Mouse (Mus musculus) layer of hippocampus, adult 11-12 months (tissue): Measurements from ENCODE around the gene Zdhhc6.
A peak's percentile ranks its signal among the peaks of the same experiment; 100 is the strongest.

Experiments
- DNase-seq: peaks from one replicate; pipeline ENCODE4 v3.0.0; 2022; ENCODE audit warnings: low spot score

Gene Zdhhc6

DNA sequence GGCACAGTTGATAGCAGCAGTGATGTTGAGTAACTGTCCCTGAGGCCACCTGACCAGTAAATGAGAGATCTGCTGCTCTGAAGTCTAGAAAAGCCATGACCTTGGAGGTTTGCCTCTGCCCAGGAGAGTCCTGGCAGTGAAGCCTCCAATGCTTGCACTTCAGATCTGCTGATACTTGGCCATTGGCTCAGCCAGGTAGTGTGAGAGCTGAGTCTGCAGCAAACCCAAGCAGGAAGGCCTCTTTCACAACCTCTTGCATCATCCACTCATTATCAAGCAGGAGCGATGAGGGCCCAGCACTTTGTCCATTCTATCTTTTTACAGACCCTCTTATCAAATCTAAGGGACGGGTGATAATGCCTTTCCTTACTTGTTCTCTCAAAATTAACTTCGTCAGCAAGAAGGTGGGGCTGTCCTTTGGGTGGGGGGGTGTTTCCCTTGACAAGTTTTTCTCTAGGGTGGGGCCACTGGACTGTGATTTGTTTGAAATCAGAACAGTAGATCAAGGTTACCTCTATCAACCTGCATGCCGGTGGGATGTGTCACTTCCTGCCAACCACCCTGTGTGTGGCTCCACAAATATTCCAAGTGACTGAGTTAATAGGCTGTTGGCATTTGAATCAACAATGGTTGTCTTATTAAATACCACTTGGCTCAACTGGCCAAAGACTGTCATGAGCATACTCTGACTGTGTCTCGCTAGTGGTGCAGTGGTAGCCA lies 58.0 kb downstream of the Zdhhc6 start:
- DNase-seq = no peak

DNA sequence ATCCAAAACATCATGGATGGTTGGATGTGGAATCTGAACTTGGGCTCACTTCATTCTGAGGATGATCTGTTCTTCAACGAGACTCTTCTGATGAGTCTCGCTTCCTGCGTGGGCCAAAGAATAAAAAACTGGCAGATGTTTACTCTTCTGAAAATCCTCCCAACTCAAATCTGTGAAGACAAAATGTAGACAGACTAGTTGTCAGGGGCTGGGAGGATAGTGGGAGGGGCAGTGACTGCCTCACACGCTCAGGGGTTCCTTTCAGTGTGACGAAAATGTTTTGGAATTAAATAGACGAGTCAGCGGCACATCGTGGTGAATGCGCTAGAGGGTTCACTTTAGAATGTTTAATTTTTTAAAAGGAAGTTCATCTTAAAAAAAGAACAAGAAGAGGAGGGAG lies 59.7 kb downstream of the Zdhhc6 start:
- DNase-seq = no peak

GRCm38 (mm10) chr19:55254513-55255016 lies 61.3 kb downstream of the Zdhhc6 start:
- DNase-seq = peak; percentile 41

DNA sequence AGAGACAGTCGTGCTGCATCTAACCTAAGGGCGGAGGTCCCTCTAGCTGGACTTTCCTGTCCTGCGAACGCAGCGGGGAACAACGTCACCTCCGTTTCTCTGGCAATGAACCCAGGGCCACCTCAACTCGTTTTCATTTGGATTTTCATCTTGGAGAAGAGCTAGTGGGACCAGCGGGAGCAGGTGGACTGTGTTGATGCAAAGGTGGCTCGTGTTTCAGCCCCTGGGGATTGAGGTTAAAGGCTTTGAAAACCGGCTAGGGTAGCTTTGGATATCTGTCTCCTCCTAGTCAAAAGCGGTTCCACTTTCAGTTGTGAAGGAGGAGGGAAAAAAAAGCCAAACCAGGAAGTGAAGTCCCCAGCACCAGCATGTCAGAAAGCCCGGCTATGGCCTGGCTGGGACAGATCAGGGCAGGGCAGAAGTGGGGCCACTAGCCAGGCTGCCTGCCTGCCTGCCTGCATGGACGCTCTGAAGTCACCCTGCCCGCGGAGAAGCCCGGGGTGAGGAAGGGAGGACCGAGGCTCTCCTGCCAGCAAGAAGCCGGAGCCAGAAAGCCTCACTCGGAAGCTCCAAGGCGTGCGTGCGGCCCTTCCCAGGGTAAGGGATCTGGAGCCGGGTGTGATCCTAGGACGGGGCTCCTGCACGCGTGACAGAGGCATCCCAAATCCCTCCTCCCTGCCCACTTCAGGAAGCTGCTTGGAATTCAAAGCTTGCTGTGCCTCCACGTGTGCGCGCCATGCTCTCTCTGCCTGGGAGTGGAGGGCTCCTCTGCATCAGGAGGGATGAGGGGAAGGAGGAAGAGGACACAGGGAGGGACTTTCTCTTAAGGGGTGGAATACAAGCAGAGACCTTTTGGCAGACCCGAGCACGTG lies 62.0 kb downstream of the Zdhhc6 start:
- peak; percentile 48 for DNase-seq

DNA sequence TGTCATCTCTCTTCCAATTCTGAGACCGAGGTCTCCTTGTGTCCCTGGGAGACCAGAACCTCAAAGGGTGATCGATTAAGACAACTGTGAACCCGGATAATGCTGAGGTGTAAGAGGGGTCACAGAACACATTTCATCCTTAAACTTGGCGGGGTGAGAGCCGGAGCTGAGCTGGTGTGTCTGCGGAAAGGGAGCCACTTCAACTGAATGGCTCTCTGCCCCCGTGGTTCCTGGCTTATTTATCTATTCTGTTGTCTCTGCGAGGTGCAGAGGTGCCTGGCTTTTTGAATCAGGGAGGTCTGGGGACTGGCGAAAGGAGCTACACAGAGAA lies 62.6 kb downstream of the Zdhhc6 start:
- DNase-seq = no peak

- DNase-seq = no peak
Observed at GRCm38 (mm10) chr19:55251383-55252124, 64.3 kb downstream of the Zdhhc6 start, which contains the start of gene Acsl5. Acsl5 (plus strand) TSS chr19:55251938.

GRCm38 (mm10) chr19:55250451-55250850 lies 65.4 kb downstream of the Zdhhc6 start:
- DNase-seq = no peak

GRCm38 (mm10) chr19:55247991-55248520 lies 67.8 kb downstream of the Zdhhc6 start:
- DNase-seq = no peak

DNA sequence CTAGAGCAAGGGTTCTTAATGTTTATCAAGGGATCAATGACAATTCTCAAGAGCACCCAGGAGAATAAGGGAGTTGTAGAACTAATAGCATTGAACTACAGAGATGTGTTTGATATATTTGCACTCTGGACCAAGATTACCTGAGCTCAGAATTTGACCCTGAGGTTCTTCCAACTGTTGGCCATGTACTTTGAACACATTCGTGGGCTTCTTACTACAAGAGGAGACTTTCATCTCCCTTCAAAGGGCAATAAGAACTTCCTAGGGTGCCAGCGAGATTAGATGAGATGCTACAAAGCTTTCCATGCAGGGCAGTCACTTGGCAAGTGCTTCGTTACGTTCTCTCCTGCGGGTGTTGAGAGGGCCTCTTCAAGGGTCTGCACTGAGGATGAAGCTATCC lies 68.3 kb downstream of the Zdhhc6 start:
- no peak for DNase-seq

GRCm38 (mm10) chr19:55244791-55245231 lies 71.0 kb downstream of the Zdhhc6 start:
- DNase-seq = peak; percentile 35

- DNase-seq = no peak
Observed at GRCm38 (mm10) chr19:55241186-55241645, 74.6 kb downstream of the Zdhhc6 start, which contains the start of gene Gucy2g. Gucy2g (minus strand) TSS chr19:55241236.

DNA sequence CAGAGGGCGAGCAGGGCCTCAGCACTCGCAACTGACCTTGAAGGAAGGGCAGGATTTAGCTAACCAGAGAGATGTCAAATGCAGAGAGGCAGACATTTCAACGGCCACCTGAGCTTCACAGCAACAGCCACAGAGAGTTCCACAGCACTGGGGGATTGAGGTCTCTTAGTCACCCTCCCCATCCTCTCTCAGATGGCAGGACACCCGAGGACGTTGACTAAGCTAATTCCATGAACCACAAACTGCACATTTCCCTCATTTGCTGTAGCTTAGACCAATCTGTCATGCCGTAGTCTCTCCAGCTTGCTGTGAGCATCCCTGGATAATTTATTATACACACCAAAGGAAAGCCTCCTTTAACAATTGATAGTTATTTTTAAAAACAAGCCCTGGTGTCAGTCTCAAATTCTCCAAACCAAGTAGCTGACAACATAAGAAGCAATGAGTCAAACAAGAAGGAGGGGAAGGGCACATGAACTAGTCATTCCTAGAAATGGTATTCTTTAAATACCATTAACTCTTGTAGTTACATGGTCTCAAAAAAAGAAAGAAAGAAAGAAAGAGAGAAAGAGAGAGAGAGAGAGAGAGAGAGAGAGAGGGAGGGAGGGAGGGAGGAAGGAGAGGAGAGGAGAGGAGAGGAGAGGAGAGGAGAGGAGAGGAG lies 75.9 kb downstream of the Zdhhc6 start:
- no peak for DNase-seq

- DNase-seq = no peak
Observed at GRCm38 (mm10) chr19:55236564-55236963, 79.3 kb downstream of the Zdhhc6 start.

DNA sequence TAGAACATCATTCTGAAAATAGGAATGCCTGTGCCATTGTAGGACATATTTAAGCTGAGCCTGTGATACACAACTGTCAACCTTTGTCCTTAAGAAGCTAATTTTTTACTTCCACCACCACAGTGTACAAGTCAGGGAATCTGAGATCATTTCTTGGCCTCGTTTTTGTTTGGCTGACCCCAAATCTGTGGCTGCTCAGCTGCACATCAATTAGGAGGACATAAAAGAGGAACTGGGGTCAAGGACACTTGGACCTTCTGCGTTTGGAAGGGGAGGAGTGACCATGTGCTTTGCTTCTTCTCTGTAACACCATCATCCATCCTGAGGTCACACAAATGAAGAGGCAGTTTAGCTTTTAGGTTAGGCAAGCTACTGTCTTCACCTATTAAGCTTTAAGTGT lies 79.8 kb downstream of the Zdhhc6 start:
- DNase-seq = no peak

- no peak for DNase-seq
Observed at GRCm38 (mm10) chr19:55232136-55232535, 83.7 kb downstream of the Zdhhc6 start.

DNA sequence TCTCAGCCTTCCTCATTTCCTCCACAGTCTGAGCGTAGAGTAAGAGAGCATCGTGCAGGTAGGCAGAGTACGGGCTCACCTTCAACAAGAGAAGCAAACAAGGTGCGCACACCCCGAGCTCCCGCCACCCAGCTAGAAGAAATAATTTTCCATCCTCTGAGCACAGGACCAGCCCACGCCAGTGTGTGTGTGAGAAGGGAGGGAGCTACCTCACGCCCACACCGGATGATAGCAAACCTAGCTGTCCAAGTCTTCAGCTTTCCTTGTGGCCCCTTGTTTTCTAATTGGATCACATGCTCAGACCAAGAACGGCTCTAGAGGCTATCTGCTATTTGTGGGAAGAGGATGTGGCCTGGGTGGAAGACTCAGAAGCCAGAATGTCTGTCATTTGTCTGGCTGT lies 84.8 kb downstream of the Zdhhc6 start:
- no peak for DNase-seq

GRCm38 (mm10) chr19:55227135-55227534 lies 88.7 kb downstream of the Zdhhc6 start:
- no peak for DNase-seq

DNA sequence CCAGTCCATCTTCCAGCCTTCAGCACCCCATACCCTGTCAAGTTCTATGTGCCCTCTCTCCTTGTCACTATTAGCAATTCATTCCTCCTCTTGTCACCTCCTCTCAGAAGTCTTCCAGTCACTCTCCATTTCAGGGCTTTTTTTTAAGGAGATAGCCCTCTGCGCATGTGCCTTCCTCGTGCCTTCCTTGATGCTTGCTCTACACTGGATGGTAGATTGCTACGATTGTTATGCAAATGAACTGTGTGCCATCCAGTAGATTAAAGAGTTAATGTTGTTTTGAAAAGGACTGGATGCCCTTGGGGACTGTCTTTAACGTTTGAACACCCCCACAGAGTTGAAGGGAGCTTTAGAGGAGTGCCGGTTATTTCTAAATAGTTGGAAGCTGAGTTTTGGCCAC lies 89.2 kb downstream of the Zdhhc6 start:
- no peak for DNase-seq

DNA sequence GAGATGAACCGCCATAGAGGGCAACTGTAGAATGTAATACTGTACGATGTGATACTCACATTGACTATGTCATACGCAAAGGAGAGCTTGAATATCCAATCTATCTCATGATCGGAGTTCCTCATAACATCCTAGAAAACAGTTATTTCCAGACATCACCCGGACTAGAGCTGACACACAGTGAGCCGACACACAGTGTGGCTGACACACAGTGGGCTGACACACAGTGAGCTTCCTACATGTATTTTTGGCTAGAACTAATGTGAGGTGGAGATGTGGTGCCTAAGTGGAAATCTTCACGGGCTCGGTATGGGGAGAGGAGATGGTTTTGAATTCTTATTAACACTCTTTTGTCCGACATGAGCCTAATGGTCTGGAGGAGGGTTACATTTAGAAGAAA lies 93.6 kb downstream of the Zdhhc6 start:
- no peak for DNase-seq
